Mouse (Mus musculus) limb, embryonic 12.5 days (tissue): ENCODE measurements around the gene Tnks2. TPM values are rescaled to one million over a fixed set of nuclear protein-coding genes. Genes with fewer than 3 reads are reported as not detected.
"Not testable (repeated sequence)": the region's sequence is repeated elsewhere in the genome, so short reads cannot be mapped to it uniquely, and the experiment has no call there.

ENCODE experiments used
- ATAC-seq: fragments of 200-750 bp; cut with Nextera tagmentation; 2 replicates; pipeline ENCODE4 v1.8.0; 2017; ENCODE audit warnings: low read depth, moderate TSS enrichment; ENCODE audit not compliant: insufficient number of reproducible peaks, insufficient read depth, low FRiP score, low TSS enrichment
- H3K27ac ChIP-seq: fragments of 300-500 bp; sonication (generic); 2 replicates; pipeline ENCODE4 v1.5.1; 2016; ENCODE audit warnings: mild to moderate bottlenecking, moderate library complexity
- H3K27me3 ChIP-seq: fragments of 300-500 bp; sonication (generic); 2 replicates; pipeline ENCODE4 v1.6.1; 2016; ENCODE audit warnings: mild to moderate bottlenecking, moderate library complexity
- H3K36me3 ChIP-seq: fragments of 300-500 bp; sonication (generic); 2 replicates; pipeline ENCODE4 v1.6.1; 2016; ENCODE audit warnings: mild to moderate bottlenecking, moderate library complexity
- H3K4me1 ChIP-seq: fragments of 300-500 bp; sonication (generic); replicated peaks from 2 replicates; pipeline ENCODE4 v1.6.1; 2016
- H3K4me2 ChIP-seq: fragments of 300-500 bp; sonication (generic); 2 replicates; pipeline ENCODE4 v1.6.1; 2016; ENCODE audit warnings: mild to moderate bottlenecking, moderate library complexity
- H3K4me3 ChIP-seq: fragments of 300-500 bp; sonication (generic); replicated peaks from 2 replicates; pipeline ENCODE4 v1.5.1; 2016; ENCODE audit warnings: mild to moderate bottlenecking
- H3K9ac ChIP-seq: fragments of 300-500 bp; sonication (generic); replicated peaks from 2 replicates; pipeline ENCODE4 v1.6.1; 2016; ENCODE audit warnings: mild to moderate bottlenecking, moderate library complexity
- H3K9me3 ChIP-seq: fragments of 300-500 bp; sonication (generic); 2 replicates; pipeline ENCODE4 v1.6.1; 2016; ENCODE audit warnings: mild to moderate bottlenecking, moderate library complexity
- WGBS: fragments of 180-500 bp; shearing (Covaris S2); methylation state at CpG from one replicate; pipeline ENCODE4 v1.1.7; 2016; 5-methylcytosine and 5-hydroxymethylcytosine counted together
- polyA plus RNA-seq: library from polyadenylated mRNA; unstranded; fragments of >200 nt; fragmentation: Nextera tagmentation; extraction: Ambion mirVana; gene quantifications from 2 replicates; pipeline ENCODE4 v1.2.1, GENCODE M21; 2016

Tnks2 gene
- polyA plus RNA-seq, 1 experiment from 2014 or later, result 77.0 TPM

DNA sequence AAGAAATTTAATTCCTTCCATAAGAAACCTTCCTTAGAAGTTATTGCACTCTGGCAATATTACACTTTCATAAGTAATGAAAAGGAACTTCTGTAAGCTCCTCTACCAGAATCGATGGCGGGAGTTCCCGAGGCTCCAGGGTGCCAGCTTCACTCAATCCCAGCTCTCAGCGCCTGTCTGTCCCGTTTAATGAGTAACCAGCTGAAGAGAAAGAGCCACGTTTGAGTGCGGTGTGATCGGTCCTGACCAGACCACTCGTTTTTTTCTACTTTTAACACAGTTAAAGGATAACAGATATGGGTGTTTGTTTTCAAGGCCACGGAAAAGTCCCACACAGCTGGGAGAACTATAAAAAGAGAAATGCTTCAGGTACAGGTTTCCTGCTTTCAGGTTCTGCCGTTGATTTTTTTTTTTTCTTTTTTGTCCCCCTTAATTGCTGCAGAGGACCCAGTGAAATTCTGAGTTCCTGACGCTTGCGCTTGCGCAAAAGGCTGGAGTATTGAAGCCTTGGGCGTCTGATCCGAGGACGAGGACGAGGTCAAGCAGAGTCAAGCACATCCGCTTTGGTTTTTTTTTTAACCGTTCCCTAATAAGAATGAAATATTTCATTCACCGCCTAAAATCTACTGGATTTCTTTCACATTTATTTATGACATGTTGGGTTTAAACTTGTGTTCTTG is 25.5 kb upstream of the Tnks2 start:
- Histone ChIP-seq H3K4me1 (no peaks in the 10 kb centered on the region), H3K9ac (no peak overlapping the region), H3K4me2 (no peak overlapping the region), H3K4me3 (no peak overlapping the region), H3K27me3 (no peaks in the 10 kb centered on the region), H3K36me3 (no peaks in the 10 kb centered on the region), H3K27ac (no peak overlapping the region), H3K9me3 (no peaks in the 10 kb centered on the region)
- 53% methylated on average over 21 of the region's 21 CpGs for WGBS
- ATAC-seq, result no peak

- Histone ChIP-seq H3K9ac (no peak overlapping the region), H3K4me2 (no peak overlapping the region), H3K9me3 (no peaks in the 10 kb centered on the region), H3K27me3 (no peaks in the 10 kb centered on the region), H3K27ac (no peak overlapping the region), H3K4me3 (no peak overlapping the region), H3K36me3 (no peaks in the 10 kb centered on the region), H3K4me1 (no peaks in the 10 kb centered on the region)
- no peak for ATAC-seq
- 39% methylated on average over 12 of the region's 12 CpGs for WGBS
Observed at GRCm38 (mm10) chr19:36809476-36810168, 24.4 kb upstream of the Tnks2 start.

GRCm38 (mm10) chr19:36812011-36812410 is 22.0 kb upstream of the Tnks2 start:
- no peak overlapping the region for H3K27ac ChIP-seq
- H3K9me3 ChIP-seq, result no peaks in the 10 kb centered on the region
- 67% methylated on average over 8 of the region's 8 CpGs for whole genome bisulfite sequencing
- H3K9ac ChIP-seq, result no peak overlapping the region
- no peaks in the 10 kb centered on the region for H3K27me3 ChIP-seq
- H3K4me2 ChIP-seq, result no peak overlapping the region
- no peak for ATAC-seq
- H3K36me3 ChIP-seq, result no peaks in the 10 kb centered on the region
- H3K4me1 ChIP-seq, result 0 out of 2 replicates have a peak, but pooled peaks cover 5% of the 10 kb centered on the region
- H3K4me3 ChIP-seq, result no peak overlapping the region

- Histone ChIP-seq H3K9ac (no peak overlapping the region), H3K4me1 (peaks cover 11% of the 10 kb centered on the region; the same call in 1 of the 2 replicates), H3K36me3 (no peaks in the 10 kb centered on the region), H3K9me3 (no peaks in the 10 kb centered on the region), H3K27ac (no peak overlapping the region), H3K27me3 (no peaks in the 10 kb centered on the region), H3K4me2 (peak overlapping the region; percentile 52), H3K4me3 (peak overlapping the region; percentile 20)
- peak; percentile 78; the same call in 1 of the 2 replicates for ATAC-seq
- WGBS, result 15% methylated on average over 32 of the region's 32 CpGs
Observed at GRCm38 (mm10) chr19:36815396-36816271, 18.4 kb upstream of the Tnks2 start.

- WGBS, result 4% methylated on average over 22 of the region's 22 CpGs
- ATAC-seq, result no peak
- Histone ChIP-seq H3K4me3 (peak overlapping the region; percentile 41), H3K9me3 (no peaks in the 10 kb centered on the region), H3K27me3 (no peaks in the 10 kb centered on the region), H3K9ac (peak overlapping the region; percentile 56), H3K4me1 (peaks cover 11% of the 10 kb centered on the region; the same call in 1 of the 2 replicates), H3K4me2 (peak overlapping the region; percentile 70), H3K36me3 (no peaks in the 10 kb centered on the region), H3K27ac (no peak overlapping the region)
Observed at GRCm38 (mm10) chr19:36818141-36818885, 15.7 kb upstream of the Tnks2 start.

DNA sequence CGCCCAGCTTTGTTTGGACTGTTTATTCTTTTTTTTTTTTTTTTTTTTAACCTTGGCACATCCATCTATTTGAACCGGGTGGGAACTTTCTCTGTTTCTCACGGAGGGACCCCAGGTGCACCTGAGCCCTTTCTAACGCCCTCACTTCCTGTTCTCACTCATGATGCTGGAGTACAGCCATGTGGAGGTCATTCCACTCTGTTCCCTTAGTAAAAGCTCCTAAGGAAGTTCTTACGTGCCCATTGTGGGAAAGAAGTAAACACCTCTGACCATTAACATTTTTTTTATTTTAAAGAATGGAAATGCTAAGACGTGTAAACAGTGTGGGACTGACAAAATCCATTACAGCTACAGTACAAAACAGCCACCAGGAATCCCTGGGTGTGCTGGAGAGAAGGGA is 14.8 kb upstream of the Tnks2 start:
- Histone ChIP-seq H3K27me3 (no peaks in the 10 kb centered on the region), H3K9ac (no peak overlapping the region), H3K4me1 (peaks cover 11% of the 10 kb centered on the region; the same call in 1 of the 2 replicates), H3K4me3 (no peak overlapping the region), H3K4me2 (no peak overlapping the region), H3K36me3 (no peaks in the 10 kb centered on the region), H3K27ac (no peak overlapping the region), H3K9me3 (no peaks in the 10 kb centered on the region)
- 55% methylated on average over 6 of the region's 6 CpGs for WGBS
- no peak for ATAC-seq

DNA sequence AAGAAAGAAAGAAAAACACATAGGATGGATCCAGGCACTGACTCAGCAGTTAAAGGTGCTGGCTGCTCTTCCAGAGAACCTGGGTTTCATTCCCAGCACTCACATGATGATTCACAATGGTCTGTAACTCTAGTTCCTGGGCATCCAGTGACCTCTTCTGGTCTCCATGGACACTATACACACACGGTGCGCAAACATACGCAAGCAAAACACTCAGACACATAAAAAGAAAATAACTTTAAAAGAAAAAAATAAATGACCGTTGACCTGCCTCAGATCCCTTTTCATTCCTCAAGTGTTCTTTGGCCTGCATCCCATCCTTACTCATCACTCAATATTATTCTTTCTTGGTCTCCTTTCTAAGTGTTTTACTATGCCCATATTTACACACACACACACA is 13.6 kb upstream of the Tnks2 start:
- no peak overlapping the region for H3K9ac ChIP-seq
- H3K9me3 ChIP-seq, result no peaks in the 10 kb centered on the region
- H3K27ac ChIP-seq, result no peak overlapping the region
- H3K4me3 ChIP-seq, result no peak overlapping the region
- H3K4me1 ChIP-seq, result peaks cover 8% of the 10 kb centered on the region; the same call in 1 of the 2 replicates
- no peak for ATAC-seq
- WGBS, result 94% methylated on average over 4 of the region's 4 CpGs
- no peaks in the 10 kb centered on the region for H3K36me3 ChIP-seq
- no peak overlapping the region for H3K4me2 ChIP-seq
- H3K27me3 ChIP-seq, result no peaks in the 10 kb centered on the region

DNA sequence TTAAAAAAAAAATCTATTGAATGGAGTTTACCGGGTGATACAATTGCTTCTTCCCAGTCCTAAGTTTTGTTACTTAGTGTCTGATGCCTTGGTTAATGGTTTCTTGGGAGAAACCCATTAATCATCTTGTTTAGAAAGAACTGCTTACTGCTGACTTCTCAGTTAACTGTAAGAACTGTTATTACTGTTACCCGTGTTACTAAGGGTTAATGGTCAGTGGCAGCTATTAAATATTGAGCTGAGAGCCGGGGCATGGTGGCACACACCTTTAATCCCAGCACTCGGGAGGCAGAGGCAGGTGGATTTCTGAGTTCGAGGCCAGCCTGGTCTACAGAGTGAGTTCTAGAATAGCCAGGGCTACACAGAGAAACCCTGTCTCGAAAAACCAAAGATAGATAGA is 12.7 kb upstream of the Tnks2 start:
- WGBS, result 78% methylated on average over 6 of the region's 6 CpGs
- not testable (repeated sequence) for H3K27ac ChIP-seq, ATAC-seq, H3K4me1 ChIP-seq, H3K36me3 ChIP-seq, H3K4me2 ChIP-seq, H3K27me3 ChIP-seq, H3K9me3 ChIP-seq, H3K4me3 ChIP-seq, H3K9ac ChIP-seq

DNA sequence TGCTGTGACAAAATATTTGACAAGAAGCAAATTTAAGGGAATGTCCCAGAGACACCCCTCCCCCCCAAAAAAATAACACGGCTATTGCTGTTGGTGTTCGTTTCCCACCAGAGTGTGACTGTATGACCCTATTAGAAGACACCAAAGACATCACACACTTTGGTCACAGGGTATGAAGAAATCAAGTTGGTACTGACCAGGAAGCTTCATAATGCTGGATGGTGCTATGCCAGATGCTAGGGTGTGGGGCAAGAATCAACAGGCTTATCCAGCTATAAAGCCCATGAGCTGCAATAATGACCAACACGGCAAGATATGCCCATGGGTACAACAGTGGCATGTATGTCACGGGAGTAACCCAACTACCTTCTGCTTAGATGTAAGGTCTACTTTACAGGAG is 11.3 kb upstream of the Tnks2 start:
- H3K4me3 ChIP-seq, result no peak overlapping the region
- 96% methylated on average over 4 of the region's 4 CpGs for WGBS
- no peak for ATAC-seq

DNA sequence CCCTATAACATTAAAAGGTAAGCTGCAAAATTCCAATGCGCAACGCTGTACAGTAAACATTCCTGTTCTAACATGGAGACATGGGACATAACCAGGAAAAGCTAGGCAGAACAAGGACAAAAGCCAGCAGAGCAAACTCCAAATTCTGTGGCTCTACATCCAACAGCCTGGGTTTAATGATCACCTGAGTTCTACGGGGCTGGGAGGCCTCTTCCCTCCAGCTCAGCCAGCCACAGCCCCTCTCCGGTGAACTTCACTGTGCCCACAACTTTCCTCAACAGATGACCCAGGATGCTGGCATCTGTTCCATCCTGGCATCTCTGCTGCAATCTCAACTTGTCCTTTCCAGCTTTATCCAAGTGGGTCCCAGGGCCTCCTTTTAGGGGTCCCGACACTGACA is 6.4 kb upstream of the Tnks2 start:
- Histone ChIP-seq H3K9ac (no peak overlapping the region), H3K9me3 (no peaks in the 10 kb centered on the region), H3K27me3 (no peaks in the 10 kb centered on the region), H3K4me1 (no peaks in the 10 kb centered on the region), H3K27ac (no peak overlapping the region), H3K36me3 (no peaks in the 10 kb centered on the region), H3K4me2 (no peak overlapping the region), H3K4me3 (no peak overlapping the region)
- 90% methylated on average over 5 of the region's 5 CpGs for WGBS
- no peak for ATAC-seq

More for the DNA sequence above, 11.3 kb upstream of the Tnks2 start:
- no peaks in the 10 kb centered on the region for H3K9me3 ChIP-seq
- H3K27me3 ChIP-seq, result no peaks in the 10 kb centered on the region
- H3K4me2 ChIP-seq, result no peak overlapping the region
- no peak overlapping the region for H3K9ac ChIP-seq
- peaks cover 6% of the 10 kb centered on the region; the same call in 1 of the 2 replicates for H3K4me1 ChIP-seq
- no peak overlapping the region for H3K27ac ChIP-seq
- H3K36me3 ChIP-seq, result no peaks in the 10 kb centered on the region
